Mouse (Mus musculus): ENCODE measurements around the gene Tmem236. TPM values are rescaled to one million over a fixed set of nuclear protein-coding genes. Genes with fewer than 3 reads are reported as not detected.

Gene Tmem236
- polyA plus RNA-seq, 1 experiment from 2014 or later: 12.2 TPM

DNA sequence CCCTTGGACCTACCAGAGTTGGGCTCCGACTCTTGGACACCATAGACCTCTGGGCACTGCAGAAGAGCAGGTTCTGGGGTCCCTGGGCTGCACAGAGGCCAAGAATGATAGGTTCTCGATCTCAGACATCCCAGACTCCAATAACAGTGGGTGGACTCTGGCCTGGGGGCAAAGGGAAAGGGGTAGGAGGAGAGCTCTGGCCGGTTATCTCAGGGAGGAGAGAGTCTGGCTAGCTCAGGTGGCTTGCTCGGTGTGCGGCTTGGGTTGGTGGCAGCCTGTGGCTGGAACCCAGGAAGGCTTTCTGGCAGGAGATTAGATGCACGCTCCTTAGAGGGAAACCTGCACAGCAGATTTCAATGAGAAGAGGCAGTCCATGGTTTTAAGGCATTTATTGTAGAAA lies 34.7 kb upstream of the Tmem236 start:
- no peaks in the 10 kb centered on the region for H3K9me3 ChIP-seq (ENCODE audit: control insufficient read depth)
- 57% methylated on average over 6 of the region's 6 CpGs for WGBS
- no peak overlapping the region; the same call in 1 of the 2 replicates for H3K4me2 ChIP-seq (replicated peaks; ENCODE audit: low read depth)
- peak; percentile 45; the same call in 1 of the 2 replicates for ATAC-seq
- no peaks in the 10 kb centered on the region for H3K4me1 ChIP-seq (replicated peaks; ENCODE audit: control insufficient read depth, insufficient read depth, low read length)
- no peak for TF ChIP-seq CTCF (IDR thresholded peaks at IDR 0.05; ENCODE audit: low read depth)
- H3K36me3 ChIP-seq (ENCODE audit: control insufficient read depth, insufficient read depth): peaks cover 29% of the 10 kb centered on the region
- H3K27ac ChIP-seq (ENCODE audit: low read depth, low read length): no peak overlapping the region
- no peak overlapping the region for H3K9ac ChIP-seq (ENCODE audit: low read depth, low read length)
- no peak overlapping the region for H3K4me3 ChIP-seq (ENCODE audit: low read depth, low read length)
- H3K27me3 ChIP-seq (replicated peaks; ENCODE audit: control insufficient read depth, insufficient read depth, low read length): no peaks in the 10 kb centered on the region

- no peak for TF ChIP-seq CTCF (IDR thresholded peaks at IDR 0.05; ENCODE audit: low read depth)
- H3K4me2 ChIP-seq (replicated peaks; ENCODE audit: low read depth): no peak overlapping the region; the same call in 1 of the 2 replicates
- no peak for ATAC-seq
- H3K9me3 ChIP-seq (ENCODE audit: control insufficient read depth): no peaks in the 10 kb centered on the region
- peaks cover 34% of the 10 kb centered on the region for H3K36me3 ChIP-seq (ENCODE audit: control insufficient read depth, insufficient read depth)
- 79% methylated on average over 2 of the region's 2 CpGs for WGBS
- H3K27ac ChIP-seq (ENCODE audit: low read depth, low read length): no peak overlapping the region
- no peaks in the 10 kb centered on the region for H3K27me3 ChIP-seq (replicated peaks; ENCODE audit: control insufficient read depth, insufficient read depth, low read length)
- H3K4me3 ChIP-seq (ENCODE audit: low read depth, low read length): no peak overlapping the region
- no peaks in the 10 kb centered on the region for H3K4me1 ChIP-seq (replicated peaks; ENCODE audit: control insufficient read depth, insufficient read depth, low read length)
- H3K9ac ChIP-seq (ENCODE audit: low read depth, low read length): no peak overlapping the region
Observed at GRCm38 (mm10) chr2:14140044-14140443, 34.3 kb upstream of the Tmem236 start.

DNA sequence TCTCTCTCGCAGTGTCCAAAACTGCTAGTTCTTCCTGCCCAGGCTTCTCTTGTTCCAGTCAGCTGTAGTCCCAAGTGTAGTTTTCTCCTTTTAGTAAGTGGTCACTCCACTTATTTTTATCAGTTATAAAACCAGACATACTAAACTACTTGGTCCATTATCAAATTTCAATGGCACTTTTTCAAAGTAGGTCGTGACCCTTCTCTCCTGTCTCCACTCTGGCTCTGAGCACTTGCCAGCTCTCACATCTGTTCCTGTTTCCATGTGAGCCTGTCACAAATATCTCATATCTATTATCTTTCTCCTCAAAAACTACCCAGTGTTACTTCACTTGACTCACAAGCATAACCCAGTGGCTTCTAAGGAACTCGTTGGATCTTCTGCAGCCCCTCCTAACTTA lies 29.0 kb upstream of the Tmem236 start:
- H3K27me3 ChIP-seq (replicated peaks; ENCODE audit: control insufficient read depth, insufficient read depth, low read length): no peaks in the 10 kb centered on the region
- no peaks in the 10 kb centered on the region for H3K4me1 ChIP-seq (replicated peaks; ENCODE audit: control insufficient read depth, insufficient read depth, low read length)
- H3K4me3 ChIP-seq (ENCODE audit: low read depth, low read length): no peak overlapping the region
- 78% methylated on average over 3 of the region's 3 CpGs for WGBS
- no peak for TF ChIP-seq CTCF (IDR thresholded peaks at IDR 0.05; ENCODE audit: low read depth)
- no peak overlapping the region for H3K4me2 ChIP-seq (replicated peaks; ENCODE audit: low read depth)
- no peak overlapping the region for H3K27ac ChIP-seq (ENCODE audit: low read depth, low read length)
- H3K9ac ChIP-seq (ENCODE audit: low read depth, low read length): no peak overlapping the region
- no peaks in the 10 kb centered on the region for H3K9me3 ChIP-seq (ENCODE audit: control insufficient read depth)
- H3K36me3 ChIP-seq (ENCODE audit: control insufficient read depth, insufficient read depth): peaks cover 45% of the 10 kb centered on the region
- ATAC-seq: no peak

- 86% methylated on average over 2 of the region's 2 CpGs for WGBS
- Histone ChIP-seq H3K27ac (ENCODE audit: low read depth, low read length) (no peak overlapping the region), H3K4me3 (ENCODE audit: low read depth, low read length) (no peak overlapping the region), H3K36me3 (ENCODE audit: control insufficient read depth, insufficient read depth) (peaks cover 44% of the 10 kb centered on the region), H3K27me3 (replicated peaks; ENCODE audit: control insufficient read depth, insufficient read depth, low read length) (no peaks in the 10 kb centered on the region), H3K9me3 (ENCODE audit: control insufficient read depth) (no peaks in the 10 kb centered on the region), H3K4me1 (replicated peaks; ENCODE audit: control insufficient read depth, insufficient read depth, low read length) (no peaks in the 10 kb centered on the region), H3K9ac (ENCODE audit: low read depth, low read length) (no peak overlapping the region), H3K4me2 (replicated peaks; ENCODE audit: low read depth) (no peak overlapping the region)
- TF ChIP-seq CTCF (IDR thresholded peaks at IDR 0.05; ENCODE audit: low read depth): peak; percentile 74
- no peak for ATAC-seq
Observed at GRCm38 (mm10) chr2:14146913-14147312, 27.4 kb upstream of the Tmem236 start.

DNA sequence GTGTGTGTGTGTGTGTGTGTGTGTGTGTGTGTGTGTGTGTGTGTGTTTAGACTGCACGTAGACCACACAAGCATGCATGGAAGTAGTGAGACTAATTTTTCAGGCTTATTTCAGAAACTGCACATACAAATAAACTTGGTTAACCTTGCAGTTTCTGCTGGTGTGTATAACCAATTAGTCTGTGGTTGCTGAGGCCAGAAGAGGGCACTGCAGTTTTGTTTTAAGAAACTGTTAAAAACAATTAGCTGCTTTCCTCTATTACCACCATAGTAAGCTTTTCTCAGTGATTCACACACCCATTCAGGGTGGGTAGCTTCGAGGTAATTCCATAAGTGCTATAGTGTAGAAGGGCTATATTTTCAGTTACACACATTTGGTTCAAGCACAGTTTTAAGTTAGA lies 23.5 kb upstream of the Tmem236 start:
- Histone ChIP-seq H3K36me3 (ENCODE audit: control insufficient read depth, insufficient read depth) (peaks cover 22% of the 10 kb centered on the region), H3K9me3 (ENCODE audit: control insufficient read depth) (no peaks in the 10 kb centered on the region), H3K27ac (ENCODE audit: low read depth, low read length) (no peak overlapping the region), H3K9ac (ENCODE audit: low read depth, low read length) (no peak overlapping the region), H3K4me1 (replicated peaks; ENCODE audit: control insufficient read depth, insufficient read depth, low read length) (no peaks in the 10 kb centered on the region), H3K27me3 (replicated peaks; ENCODE audit: control insufficient read depth, insufficient read depth, low read length) (no peaks in the 10 kb centered on the region), H3K4me2 (replicated peaks; ENCODE audit: low read depth) (no peak overlapping the region), H3K4me3 (ENCODE audit: low read depth, low read length) (no peak overlapping the region)
- TF ChIP-seq CTCF (IDR thresholded peaks at IDR 0.05; ENCODE audit: low read depth): peak; percentile 59
- no peak for ATAC-seq
- 89% methylated on average over 2 of the region's 2 CpGs for WGBS

DNA sequence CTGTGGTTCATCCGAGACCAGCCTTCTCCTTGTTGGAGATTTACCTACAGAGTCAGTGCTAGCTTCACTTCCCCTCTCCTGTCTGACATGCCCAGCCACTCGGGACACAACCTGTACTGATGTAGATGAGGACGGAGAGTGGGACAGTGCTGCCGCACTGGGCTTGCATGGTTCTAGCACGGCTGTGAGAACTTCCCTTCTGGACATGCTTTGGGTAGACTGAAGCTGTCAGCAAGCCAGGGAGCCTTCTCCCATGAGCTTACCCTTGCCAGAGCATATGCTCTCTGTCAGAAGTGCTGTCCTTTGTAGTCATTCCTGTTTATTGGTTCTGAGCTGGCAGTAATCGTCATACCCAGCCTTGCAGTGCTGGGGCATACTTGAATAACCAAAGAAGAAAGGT lies 22.5 kb upstream of the Tmem236 start:
- Histone ChIP-seq H3K4me1 (replicated peaks; ENCODE audit: control insufficient read depth, insufficient read depth, low read length) (no peaks in the 10 kb centered on the region), H3K27me3 (replicated peaks; ENCODE audit: control insufficient read depth, insufficient read depth, low read length) (no peaks in the 10 kb centered on the region), H3K27ac (ENCODE audit: low read depth, low read length) (no peak overlapping the region), H3K9me3 (ENCODE audit: control insufficient read depth) (no peaks in the 10 kb centered on the region), H3K4me2 (replicated peaks; ENCODE audit: low read depth) (no peak overlapping the region), H3K4me3 (ENCODE audit: low read depth, low read length) (no peak overlapping the region), H3K9ac (ENCODE audit: low read depth, low read length) (no peak overlapping the region), H3K36me3 (ENCODE audit: control insufficient read depth, insufficient read depth) (peaks cover 18% of the 10 kb centered on the region)
- no peak for ATAC-seq
- no peak for TF ChIP-seq CTCF (IDR thresholded peaks at IDR 0.05; ENCODE audit: low read depth)
- 96% methylated on average over 6 of the region's 6 CpGs for WGBS

DNA sequence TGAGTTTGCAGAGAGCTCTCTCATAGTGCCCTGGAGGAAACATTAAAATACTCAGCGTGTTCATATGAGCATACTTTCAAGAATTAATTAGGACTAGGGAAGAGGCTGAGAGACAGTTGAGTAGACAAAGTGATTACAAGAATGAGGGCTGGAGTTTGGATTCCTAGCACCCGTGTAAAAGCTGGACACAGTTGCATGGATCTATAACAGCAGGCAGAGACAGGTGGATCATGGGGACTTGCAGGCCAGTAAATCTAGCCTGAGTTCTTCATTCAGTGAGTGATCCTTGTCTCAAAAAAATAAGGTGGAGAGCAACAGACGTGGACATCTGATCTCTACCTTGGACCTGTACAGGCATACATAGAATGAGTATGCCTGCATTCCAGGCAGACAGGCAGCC lies 15.3 kb upstream of the Tmem236 start:
- no peak for TF ChIP-seq CTCF (IDR thresholded peaks at IDR 0.05; ENCODE audit: low read depth)
- no peak overlapping the region for H3K9ac ChIP-seq (ENCODE audit: low read depth, low read length)
- H3K36me3 ChIP-seq (ENCODE audit: control insufficient read depth, insufficient read depth): no peaks in the 10 kb centered on the region
- 85% methylated on average over 3 of the region's 3 CpGs for WGBS
- no peak overlapping the region for H3K4me3 ChIP-seq (ENCODE audit: low read depth, low read length)
- no peak overlapping the region for H3K27ac ChIP-seq (ENCODE audit: low read depth, low read length)
- no peaks in the 10 kb centered on the region for H3K9me3 ChIP-seq (ENCODE audit: control insufficient read depth)
- no peaks in the 10 kb centered on the region for H3K27me3 ChIP-seq (replicated peaks; ENCODE audit: control insufficient read depth, insufficient read depth, low read length)
- no peak for ATAC-seq
- no peak overlapping the region for H3K4me2 ChIP-seq (replicated peaks; ENCODE audit: low read depth)
- no peaks in the 10 kb centered on the region for H3K4me1 ChIP-seq (replicated peaks; ENCODE audit: control insufficient read depth, insufficient read depth, low read length)

Data from intestine, postnatal 0 days (tissue).